Mouse (Mus musculus) embryonic facial prominence, embryonic 11.5 days (tissue): ENCODE results near the gene Slc2a4. TPM values are rescaled to one million over a fixed set of nuclear protein-coding genes. Genes with fewer than 3 reads are reported as not detected.

Experiments
- ATAC-seq: fragments of 200-750 bp; cut with Nextera tagmentation; replicated peaks from 2 replicates; pipeline ENCODE4 v1.8.0; 2017; ENCODE audit warnings: low read depth; ENCODE audit not compliant: insufficient number of reproducible peaks, low FRiP score, low TSS enrichment
- DNase-seq: peaks from one replicate; pipeline ENCODE4 v3.0.0-alpha.2; 2015; ENCODE audit warnings: low spot score
- H3K27ac ChIP-seq: fragments of 300-500 bp; sonication (generic); replicated peaks from 2 replicates; pipeline ENCODE4 v1.5.1; 2014; ENCODE audit warnings: mild to moderate bottlenecking, low read depth, low read length, control low read depth
- H3K27me3 ChIP-seq: fragments of 300-500 bp; sonication (generic); 2 replicates; pipeline ENCODE4 v1.6.1; 2014; ENCODE audit warnings: mild to moderate bottlenecking, low read length, moderate library complexity, mixed read lengths; ENCODE audit not compliant: control insufficient read depth, insufficient read depth
- H3K36me3 ChIP-seq: fragments of 300-500 bp; sonication (generic); replicated peaks from 2 replicates; pipeline ENCODE4 v1.6.1; 2014; ENCODE audit warnings: low read depth, mild to moderate bottlenecking, low read length, moderate library complexity, mixed read lengths; ENCODE audit not compliant: control insufficient read depth, insufficient read depth
- H3K4me1 ChIP-seq: fragments of 300-500 bp; sonication (generic); 2 replicates; pipeline ENCODE4 v1.6.1; 2014; ENCODE audit warnings: low read length, mixed read lengths; ENCODE audit not compliant: control insufficient read depth, insufficient read depth
- H3K4me2 ChIP-seq: fragments of 300-500 bp; sonication (generic); 2 replicates; pipeline ENCODE4 v1.6.1; 2014; ENCODE audit warnings: low read depth, mild to moderate bottlenecking, control low read depth, low read length, moderate library complexity
- H3K4me3 ChIP-seq: fragments of 300-500 bp; sonication (generic); 2 replicates; pipeline ENCODE4 v1.5.1; 2014; ENCODE audit warnings: low read depth, low read length, control low read depth
- H3K9ac ChIP-seq: fragments of 300-500 bp; sonication (generic); replicated peaks from 2 replicates; pipeline ENCODE4 v1.6.1; 2014; ENCODE audit warnings: mild to moderate bottlenecking, control low read depth, low read length
- H3K9me3 ChIP-seq: fragments of 300-500 bp; sonication (generic); replicated peaks from 2 replicates; pipeline ENCODE4 v1.6.1; 2016; ENCODE audit warnings: mild to moderate bottlenecking, low read length, inconsistent platforms, mixed read lengths; ENCODE audit not compliant: control insufficient read depth
- WGBS: fragments of 180-500 bp; shearing (Covaris S2); extraction: QIAGEN DNeasy Blood & Tissue Kit; methylation state at CpG from one replicate; pipeline ENCODE4 v1.1.7; 2014; 5-methylcytosine and 5-hydroxymethylcytosine counted together
- polyA plus RNA-seq: library from polyadenylated mRNA; unstranded; fragments of >200 nt; fragmentation: Nextera tagmentation; extraction: Ambion mirVana; gene quantifications from 2 replicates; pipeline ENCODE4 v1.2.1, GENCODE M21; 2014

Gene Slc2a4
- polyA plus RNA-seq, 1 experiment from 2014 or later, result 20.2 TPM

DNA sequence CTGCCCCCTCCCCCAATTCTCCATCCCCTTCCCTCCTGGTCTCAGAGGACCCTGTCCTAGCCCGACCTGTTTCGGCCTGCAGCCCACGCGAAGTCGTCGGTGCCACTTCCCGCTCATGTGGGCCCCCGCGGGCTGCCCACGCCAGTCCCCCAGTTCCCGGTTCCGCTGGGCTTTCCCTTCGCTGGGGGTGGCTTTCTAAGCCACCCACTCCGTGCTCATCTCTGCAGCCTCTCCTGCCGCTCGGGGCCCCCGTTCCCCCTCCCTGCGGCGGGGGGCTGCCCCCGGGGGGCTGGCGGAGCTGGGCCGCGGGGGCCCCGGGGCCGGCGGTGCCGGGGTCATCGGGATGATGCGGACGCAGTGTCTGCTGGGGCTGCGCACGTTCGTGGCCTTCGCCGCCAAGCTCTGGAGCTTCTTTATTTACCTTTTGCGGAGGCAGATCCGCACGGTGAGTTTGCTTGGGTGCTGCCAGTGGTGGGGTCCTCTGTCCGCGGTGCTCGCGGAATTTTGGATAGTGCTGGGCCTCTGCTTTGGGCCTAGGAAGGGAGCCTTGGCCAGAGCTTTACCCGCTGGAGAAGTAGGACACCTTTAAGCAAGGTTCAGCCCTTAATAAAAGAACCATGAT is 33.3 kb upstream of the Slc2a4 start, which contains the start of gene Ctdnep1:
TSS of gene Ctdnep1 (plus strand) at position 16 of the 622 bp plus-strand sequence.
- DNase-seq (peak; percentile 17), ATAC-seq (peak; percentile 33)
- peak within 1 kb of the TSS; percentile 99 for H3K4me3 ChIP-seq
- H3K27ac ChIP-seq, result peak within 1 kb of the TSS; percentile 99
- peak within 1 kb of the TSS; percentile 71 for H3K4me2 ChIP-seq
- WGBS, result under 1% methylated on average over 26 of the region's 43 CpGs
- H3K36me3 ChIP-seq, result no peaks in the 10 kb centered on the region; the same call in none of the 2 replicates
- peaks cover 4% of the 10 kb centered on the region for H3K4me1 ChIP-seq
- peak within 1 kb of the TSS; percentile 99 for H3K9ac ChIP-seq
- no peaks in the 10 kb centered on the region for H3K9me3 ChIP-seq
- H3K27me3 ChIP-seq, result no peaks in the 10 kb centered on the region

DNA sequence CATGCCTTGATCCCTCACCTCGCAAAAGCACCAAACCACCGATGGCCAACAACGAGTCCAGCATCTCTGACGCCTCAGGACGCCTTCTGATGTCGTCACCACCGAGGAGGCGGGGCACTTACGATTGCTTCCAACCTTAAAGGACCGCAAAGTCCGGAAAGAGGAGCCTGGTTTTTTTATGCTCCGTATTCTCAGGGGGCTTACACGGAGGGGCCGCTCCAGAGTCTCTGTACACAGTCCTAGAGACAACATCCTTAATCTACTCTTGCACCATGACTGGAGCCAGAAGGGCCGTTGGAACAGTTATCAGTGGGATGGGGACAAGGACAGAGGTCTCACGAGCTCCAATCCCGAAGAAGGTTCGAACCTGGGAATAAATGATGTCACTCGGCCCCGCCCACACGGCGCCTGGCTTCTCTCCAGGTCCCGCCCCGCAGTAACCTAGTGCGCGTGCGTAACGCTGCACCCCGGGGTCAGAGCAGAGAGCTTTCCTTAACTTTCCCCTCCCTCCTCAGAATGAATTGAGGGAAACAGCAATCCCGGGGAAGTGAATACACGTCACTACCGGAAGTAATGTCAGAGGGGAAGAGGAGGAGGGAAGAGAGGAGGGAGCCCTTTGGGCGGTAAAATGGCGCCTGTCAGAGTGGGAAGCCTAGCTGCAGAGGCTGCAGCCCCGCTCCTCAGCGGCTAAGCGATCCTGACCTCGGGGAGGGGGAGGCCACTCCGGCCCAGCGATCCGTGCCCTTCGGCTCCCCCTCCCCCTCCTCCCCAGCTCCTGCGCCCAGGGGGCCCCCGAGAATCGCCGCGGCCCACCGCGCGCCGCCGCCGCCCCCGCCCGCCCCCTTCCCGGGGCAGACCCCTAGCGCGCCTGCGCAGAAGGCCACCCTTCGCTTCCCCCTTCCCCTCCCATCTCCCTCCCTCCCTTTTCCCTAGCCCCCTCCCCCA is 32.5 kb upstream of the Slc2a4 start:
- ATAC-seq (peak; percentile 92), DNase-seq (peak; percentile 100)
- WGBS, result under 1% methylated on average over 36 of the region's 60 CpGs
- Histone ChIP-seq H3K4me2 (peak overlapping the region; percentile 68), H3K27me3 (no peaks in the 10 kb centered on the region), H3K27ac (peak overlapping the region; percentile 99), H3K9me3 (no peaks in the 10 kb centered on the region), H3K4me1 (peaks cover 4% of the 10 kb centered on the region), H3K4me3 (peak overlapping the region; percentile 99), H3K36me3 (no peaks in the 10 kb centered on the region; the same call in none of the 2 replicates), H3K9ac (peak overlapping the region; percentile 99)

DNA sequence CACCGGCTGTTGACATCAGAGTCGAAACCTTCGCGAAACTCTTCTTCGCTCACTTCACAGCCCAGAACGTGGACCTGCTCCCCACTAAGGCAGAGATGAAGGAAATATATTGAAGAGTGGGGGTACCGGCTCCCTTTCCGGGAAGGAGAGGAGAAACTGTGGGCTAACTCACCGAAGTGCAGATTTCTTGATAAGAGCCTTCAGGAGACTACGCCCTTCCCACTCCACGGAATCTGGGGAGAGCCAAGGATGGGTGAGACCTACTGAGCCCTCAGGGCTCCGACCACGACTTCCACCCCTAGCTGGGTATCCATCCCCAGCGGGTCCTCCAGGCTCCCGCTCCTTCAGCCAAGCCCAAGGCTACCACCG is 31.8 kb upstream of the Slc2a4 start:
- Histone ChIP-seq H3K4me3 (peak overlapping the region; percentile 99), H3K4me1 (peaks cover 4% of the 10 kb centered on the region), H3K27ac (peak overlapping the region; percentile 99), H3K4me2 (peak overlapping the region; percentile 68), H3K27me3 (no peaks in the 10 kb centered on the region), H3K9ac (peak overlapping the region; percentile 99), H3K9me3 (no peaks in the 10 kb centered on the region), H3K36me3 (peaks cover 2% of the 10 kb centered on the region)
- 3% methylated on average over 16 of the region's 16 CpGs for WGBS
- DNase-seq (no peak), ATAC-seq (no peak; the same call in 1 of the 2 replicates)

DNA sequence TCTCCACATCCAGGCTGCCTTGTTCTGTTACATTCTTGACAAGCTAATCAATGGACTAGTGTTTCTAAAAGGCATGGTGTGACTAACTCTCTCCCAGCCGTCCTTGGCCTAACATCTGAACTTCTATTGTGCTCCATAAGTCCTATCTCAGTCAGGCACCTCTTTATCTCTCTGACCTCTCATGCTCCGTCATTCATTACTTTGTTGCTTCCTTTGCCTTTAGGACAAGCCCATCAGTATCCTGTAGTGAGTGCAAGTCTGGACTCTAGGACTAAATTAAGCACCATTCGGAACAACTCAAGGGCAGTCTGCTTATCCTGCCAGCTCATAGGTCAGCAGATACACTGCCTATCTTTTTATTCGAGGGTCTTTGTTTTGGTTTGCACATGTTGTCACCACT is 28.3 kb upstream of the Slc2a4 start:
- ATAC-seq (no peak), DNase-seq (no peak)
- no peaks in the 10 kb centered on the region for H3K9me3 ChIP-seq
- no peak overlapping the region for H3K9ac ChIP-seq
- H3K36me3 ChIP-seq, result peaks cover 3% of the 10 kb centered on the region
- H3K27me3 ChIP-seq, result no peaks in the 10 kb centered on the region
- 82% methylated on average over 4 of the region's 4 CpGs for WGBS
- H3K27ac ChIP-seq, result no peak overlapping the region
- H3K4me2 ChIP-seq, result no peak overlapping the region
- H3K4me1 ChIP-seq, result no peaks in the 10 kb centered on the region
- no peak overlapping the region for H3K4me3 ChIP-seq

DNA sequence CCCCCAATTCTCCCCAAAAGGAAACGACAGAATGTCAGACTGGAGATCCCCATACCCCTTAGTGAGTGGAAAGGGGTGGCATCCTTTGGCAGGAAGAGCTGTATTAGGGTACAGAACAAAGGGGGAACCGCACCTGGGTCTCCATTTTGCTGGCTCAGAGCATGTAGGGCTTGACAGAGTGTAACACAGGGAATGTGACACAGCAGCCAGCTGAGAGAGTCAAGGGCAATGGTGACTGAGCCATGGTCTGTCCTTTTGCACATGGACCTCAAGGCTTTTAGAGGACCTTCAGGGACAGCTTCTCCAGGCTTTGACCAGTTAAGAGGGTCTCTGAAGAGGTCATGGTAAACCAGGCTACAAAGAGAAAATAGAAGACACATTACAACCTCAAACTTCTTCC is 26.9 kb upstream of the Slc2a4 start:
- H3K9me3 ChIP-seq, result no peaks in the 10 kb centered on the region
- H3K4me2 ChIP-seq, result no peak overlapping the region
- no peak overlapping the region for H3K4me3 ChIP-seq
- H3K27me3 ChIP-seq, result no peaks in the 10 kb centered on the region
- H3K4me1 ChIP-seq, result no peaks in the 10 kb centered on the region
- no peak overlapping the region for H3K27ac ChIP-seq
- WGBS, result 89% methylated on average over 2 of the region's 2 CpGs
- peaks cover 3% of the 10 kb centered on the region for H3K36me3 ChIP-seq
- no peak for ATAC-seq
- H3K9ac ChIP-seq, result no peak overlapping the region
- DNase-seq, result no peak

DNA sequence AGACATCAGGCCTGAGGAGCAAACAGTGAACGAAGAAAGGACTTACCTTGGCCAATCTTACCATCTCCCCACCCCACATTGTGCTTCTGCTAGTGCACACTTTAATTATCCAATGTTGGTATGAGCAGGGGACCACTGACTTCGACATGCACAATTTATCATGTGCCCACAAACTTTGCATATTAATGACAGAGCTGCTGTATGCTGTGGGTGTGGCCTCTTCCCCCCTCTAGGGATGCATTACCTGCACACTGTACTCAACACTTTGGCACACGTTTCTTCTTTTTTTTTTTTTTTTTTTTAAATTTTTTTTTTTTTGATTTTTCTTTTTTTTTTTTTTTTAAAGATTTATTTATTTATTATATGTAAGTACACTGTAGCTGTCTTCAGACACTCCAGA is 22.8 kb upstream of the Slc2a4 start:
- Histone ChIP-seq H3K27ac (no peak overlapping the region), H3K4me1 (peaks cover 3% of the 10 kb centered on the region; the same call in 1 of the 2 replicates), H3K9ac (no peak overlapping the region), H3K36me3 (peaks cover 3% of the 10 kb centered on the region), H3K27me3 (peaks cover 16% of the 10 kb centered on the region), H3K9me3 (no peaks in the 10 kb centered on the region), H3K4me2 (no peak overlapping the region), H3K4me3 (no peak overlapping the region)
- WGBS, result 81% methylated on average over 3 of the region's 3 CpGs
- ATAC-seq, result no peak
- DNase-seq, result no peak

DNA sequence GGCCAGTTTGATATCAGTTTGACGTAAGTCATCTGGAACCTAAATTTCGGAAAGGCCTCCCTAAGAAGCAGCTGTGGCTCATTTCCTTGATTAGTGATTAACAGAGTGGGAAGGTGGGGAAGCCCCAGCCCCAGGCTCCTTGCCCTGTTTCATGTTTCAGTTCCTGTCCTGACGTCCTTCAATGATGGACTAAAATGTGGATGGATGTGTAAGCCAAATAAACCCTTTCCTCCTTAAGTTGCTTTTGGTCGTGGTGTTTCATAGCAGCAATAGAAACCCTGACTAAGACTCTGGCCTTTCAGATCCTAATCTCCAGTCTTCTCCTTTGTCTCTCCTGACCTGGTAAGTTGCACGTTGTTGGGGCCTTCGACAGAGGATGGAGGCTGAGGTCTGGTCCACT is 22.2 kb upstream of the Slc2a4 start:
- peaks cover 3% of the 10 kb centered on the region; the same call in 1 of the 2 replicates for H3K4me1 ChIP-seq
- 81% methylated on average over 6 of the region's 6 CpGs for WGBS
- no peak overlapping the region for H3K9ac ChIP-seq
- H3K36me3 ChIP-seq, result peaks cover 3% of the 10 kb centered on the region
- H3K4me2 ChIP-seq, result no peak overlapping the region
- no peak for ATAC-seq
- peaks cover 21% of the 10 kb centered on the region for H3K27me3 ChIP-seq
- DNase-seq, result no peak
- H3K9me3 ChIP-seq, result no peaks in the 10 kb centered on the region
- no peak overlapping the region for H3K27ac ChIP-seq
- H3K4me3 ChIP-seq, result no peak overlapping the region

DNA sequence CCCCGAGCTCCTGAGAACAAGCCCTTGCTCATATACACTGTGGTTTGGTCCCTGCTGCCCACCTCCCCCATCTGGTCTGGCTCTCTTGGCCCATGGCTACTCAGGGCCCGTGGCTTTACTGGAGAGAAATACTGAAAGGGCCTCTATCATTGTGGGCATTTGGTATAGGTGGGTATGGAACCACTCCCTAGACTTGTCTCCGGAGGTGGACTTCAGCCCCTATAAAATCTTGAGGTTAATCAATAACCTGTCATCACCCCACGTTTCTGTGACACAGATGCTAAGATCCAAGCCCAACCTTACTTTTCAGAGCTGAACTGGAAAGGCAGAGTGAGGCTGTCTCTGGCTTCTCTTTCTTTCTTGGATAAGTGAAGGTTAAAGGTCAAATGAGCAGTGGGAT is 20.8 kb upstream of the Slc2a4 start:
- DNase-seq (no peak), ATAC-seq (no peak)
- Histone ChIP-seq H3K27me3 (peaks cover 35% of the 10 kb centered on the region), H3K4me3 (no peak overlapping the region), H3K9ac (no peak overlapping the region), H3K4me1 (peaks cover 3% of the 10 kb centered on the region; the same call in 1 of the 2 replicates), H3K9me3 (no peaks in the 10 kb centered on the region), H3K4me2 (no peak overlapping the region), H3K36me3 (no peaks in the 10 kb centered on the region; the same call in none of the 2 replicates), H3K27ac (no peak overlapping the region)
- WGBS, result 81% methylated on average over 4 of the region's 4 CpGs
